Mouse (Mus musculus): Measurements from ENCODE around the gene Abhd15. TPM values are rescaled to one million over a fixed set of nuclear protein-coding genes. Genes with fewer than 3 reads are reported as not detected.

Abhd15 gene
- total RNA-seq (2023), result 10 to 100 TPM; 15.6 to 17.3 TPM

GRCm38 (mm10) chr11:77514832-77515636 is at the start of gene Abhd15:
Abhd15 (plus strand) TSS chr11:77515121.

GRCm38 (mm10) chr11:77489591-77490235 is 25.2 kb upstream of the Abhd15 start, which contains the start of gene Ankrd13b:
Ankrd13b (minus strand) TSS chr11:77489678.

GRCm38 (mm10) chr11:77493512-77494343 is 21.2 kb upstream of the Abhd15 start, which contains the start of gene Git1:
Git1 (plus strand) TSS chr11:77493562.

GRCm38 (mm10) chr11:77515637-77516552 is 974 bp downstream of the Abhd15 start, which contains the start of gene Trp53i13:
Trp53i13 (minus strand) TSS chr11:77515980.

GRCm38 (mm10) chr11:77519043-77519442 is 4.1 kb downstream of the Abhd15 start, which contains the start of gene Gm10392:
Gm10392 (minus strand) TSS chr11:77519198.

Other genes with a start within 250 kb of the Abhd15 start
- gene Coro6, start 52.7 kb upstream of the Abhd15 start, total RNA-seq (2023), result 1 to 10 TPM; 1.1 to 1.8 TPM
- 1 to 10 TPM; 2.9 to 3.9 TPM for gene Ankrd13b, start 25.4 kb upstream of the Abhd15 start, total RNA-seq (2023)
- gene Git1, start 21.6 kb upstream of the Abhd15 start, total RNA-seq (2023), result 10 to 100 TPM; 35.3 to 41.8 TPM
- 1 to 10 TPM; 4.3 to 4.4 TPM for gene Trp53i13, start 859 bp downstream of the Abhd15 start, total RNA-seq (2023)
- under 1 TPM in 1 of 2 experiments, not detected in 1; 0.30 TPM for gene Gm10392, start 4.1 kb downstream of the Abhd15 start, total RNA-seq (2023)
- 10 to 100 TPM; 49.4 to 50.7 TPM for gene Taok1, start 92.7 kb downstream of the Abhd15 start, total RNA-seq (2023)
- gene Nufip2, start 171.0 kb downstream of the Abhd15 start, total RNA-seq (2023), result 100 to 1,000 TPM; 119 to 127 TPM
- not detected for gene Cryba1, start 210.2 kb downstream of the Abhd15 start, total RNA-seq (2023)
- gene Myo18a, start 248.1 kb downstream of the Abhd15 start, total RNA-seq (2023), result 100 to 1,000 TPM; 125 to 130 TPM